Mouse (Mus musculus): ENCODE measurements around the gene Mgst2. TPM values are rescaled to one million over a fixed set of nuclear protein-coding genes. Genes with fewer than 3 reads are reported as not detected.

Mgst2 gene
- polyA plus RNA-seq, 1 experiment from 2014 or later = 128 TPM

DNA sequence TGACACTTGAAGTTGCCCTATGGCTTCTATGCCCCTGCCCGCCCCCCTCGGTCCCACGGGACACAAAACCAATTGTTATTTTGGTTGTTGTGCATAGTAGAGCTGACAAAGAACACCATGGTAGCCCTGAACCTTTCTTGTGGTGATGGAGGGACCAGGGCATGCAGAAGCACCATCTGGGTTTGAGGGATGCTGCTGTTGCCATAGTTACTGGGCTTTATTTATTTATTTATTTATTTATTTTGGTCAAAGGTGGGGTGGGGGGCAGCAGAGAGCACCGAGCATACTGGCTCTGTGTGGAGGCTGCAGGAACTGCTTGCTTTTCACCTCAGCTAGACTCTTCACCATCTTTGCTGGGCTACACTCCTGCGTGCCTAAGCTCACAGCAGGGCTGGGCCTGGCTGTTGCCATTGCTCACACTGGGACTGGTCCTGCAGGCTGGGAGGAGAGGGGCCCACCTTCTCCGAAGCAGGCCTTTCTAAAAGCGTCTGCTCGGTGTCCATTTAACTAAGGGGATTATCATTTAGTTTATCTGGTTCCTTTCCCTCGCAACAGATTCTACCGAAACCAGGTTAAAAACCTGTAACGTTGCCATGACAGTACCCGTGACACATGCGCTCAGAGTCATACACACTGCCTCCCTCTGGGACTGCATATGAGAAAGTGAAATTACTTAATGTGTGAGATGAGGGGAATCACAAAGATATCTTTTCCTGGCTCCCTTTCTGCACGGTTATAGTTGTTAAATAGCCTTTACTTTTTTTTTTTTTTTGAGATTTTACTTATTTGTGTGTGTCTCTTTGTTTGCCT, 69.2 kb downstream of the Mgst2 start:
- no peak overlapping the region for H3K4me2 ChIP-seq (replicated peaks; ENCODE audit: low read depth)
- WGBS = 83% methylated on average over 14 of the region's 14 CpGs
- no peaks in the 10 kb centered on the region for H3K27me3 ChIP-seq (replicated peaks; ENCODE audit: control insufficient read depth, insufficient read depth, low read length)
- TF ChIP-seq CTCF (IDR thresholded peaks at IDR 0.05; ENCODE audit: low read depth) = no peak
- no peaks in the 10 kb centered on the region for H3K4me1 ChIP-seq (replicated peaks; ENCODE audit: control insufficient read depth, insufficient read depth, low read length)
- no peak overlapping the region for H3K27ac ChIP-seq (ENCODE audit: low read depth, low read length)
- no peak overlapping the region for H3K4me3 ChIP-seq (ENCODE audit: low read depth, low read length)
- no peaks in the 10 kb centered on the region for H3K9me3 ChIP-seq (ENCODE audit: control insufficient read depth)
- ATAC-seq = no peak
- no peak overlapping the region for H3K9ac ChIP-seq (ENCODE audit: low read depth, low read length)
- H3K36me3 ChIP-seq (ENCODE audit: control insufficient read depth, insufficient read depth) = no peaks in the 10 kb centered on the region

DNA sequence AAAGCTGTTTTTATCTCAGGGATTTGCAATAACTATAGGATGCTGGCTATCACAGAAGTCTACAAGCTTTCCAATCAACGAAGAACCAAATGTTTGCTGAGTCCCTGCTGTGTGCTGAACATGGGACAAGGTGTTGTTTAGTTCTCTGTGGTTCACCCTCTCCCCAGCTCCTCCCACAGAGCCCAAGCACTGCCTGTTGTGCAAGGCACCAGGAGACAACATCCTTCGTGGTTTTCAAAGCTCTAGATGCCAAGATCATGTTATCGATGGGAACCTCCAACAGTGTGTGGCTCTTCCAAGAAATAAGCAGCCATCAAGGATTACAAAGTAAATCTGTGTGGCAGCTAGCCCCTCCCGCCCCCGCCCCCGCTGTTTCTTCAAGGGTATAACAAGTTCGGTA, 70.5 kb downstream of the Mgst2 start:
- no peak for ATAC-seq
- 86% methylated on average over 7 of the region's 7 CpGs for WGBS
- TF ChIP-seq CTCF (IDR thresholded peaks at IDR 0.05; ENCODE audit: low read depth) = no peak

DNA sequence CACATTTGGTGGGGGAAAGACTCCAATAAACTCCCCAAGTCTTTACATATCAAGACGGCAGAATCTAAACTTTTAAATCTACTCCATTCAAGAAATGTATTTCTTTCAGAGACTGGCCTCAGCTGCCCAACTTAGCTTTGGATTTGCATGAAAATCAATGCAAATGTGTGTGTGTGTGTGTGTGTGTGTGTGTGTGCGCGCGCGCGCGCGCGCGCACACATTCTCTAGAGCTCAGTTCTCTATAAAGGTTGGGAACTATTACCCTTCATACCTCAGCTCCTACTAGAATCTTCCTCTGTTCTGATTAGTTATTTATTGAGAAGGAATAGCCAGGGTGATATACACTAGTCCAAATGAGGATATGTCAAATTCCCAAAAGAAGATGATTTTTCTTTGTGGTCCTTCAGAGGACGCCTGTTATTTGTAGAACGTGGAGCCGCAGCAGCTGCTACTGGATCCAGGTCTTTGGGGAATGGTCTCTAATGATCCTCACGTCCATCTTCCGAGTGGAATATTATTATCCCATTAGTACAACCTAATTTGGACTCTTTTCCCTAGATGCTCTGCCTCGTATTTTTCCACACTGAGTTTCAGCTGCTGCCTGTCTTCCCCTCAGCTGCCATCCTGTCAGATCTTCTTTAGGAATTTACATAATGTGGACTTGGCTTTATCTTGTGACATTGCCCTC, 71.9 kb downstream of the Mgst2 start:
- Histone ChIP-seq H3K9me3 (ENCODE audit: control insufficient read depth) (no peaks in the 10 kb centered on the region), H3K4me2 (replicated peaks; ENCODE audit: low read depth) (no peak overlapping the region), H3K4me3 (ENCODE audit: low read depth, low read length) (no peak overlapping the region), H3K27me3 (replicated peaks; ENCODE audit: control insufficient read depth, insufficient read depth, low read length) (no peaks in the 10 kb centered on the region), H3K27ac (ENCODE audit: low read depth, low read length) (no peak overlapping the region), H3K9ac (ENCODE audit: low read depth, low read length) (no peak overlapping the region), H3K36me3 (ENCODE audit: control insufficient read depth, insufficient read depth) (no peaks in the 10 kb centered on the region), H3K4me1 (replicated peaks; ENCODE audit: control insufficient read depth, insufficient read depth, low read length) (no peaks in the 10 kb centered on the region)
- WGBS = 91% methylated on average over 16 of the region's 16 CpGs
- no peak for TF ChIP-seq CTCF (IDR thresholded peaks at IDR 0.05; ENCODE audit: low read depth)
- no peak for ATAC-seq

More for the DNA sequence above, 70.5 kb downstream of the Mgst2 start:
- no peaks in the 10 kb centered on the region for H3K4me1 ChIP-seq (replicated peaks; ENCODE audit: control insufficient read depth, insufficient read depth, low read length)
- H3K27me3 ChIP-seq (replicated peaks; ENCODE audit: control insufficient read depth, insufficient read depth, low read length) = no peaks in the 10 kb centered on the region
- no peaks in the 10 kb centered on the region for H3K9me3 ChIP-seq (ENCODE audit: control insufficient read depth)
- H3K9ac ChIP-seq (ENCODE audit: low read depth, low read length) = no peak overlapping the region
- H3K27ac ChIP-seq (ENCODE audit: low read depth, low read length) = no peak overlapping the region
- no peaks in the 10 kb centered on the region for H3K36me3 ChIP-seq (ENCODE audit: control insufficient read depth, insufficient read depth)
- H3K4me3 ChIP-seq (ENCODE audit: low read depth, low read length) = no peak overlapping the region
- H3K4me2 ChIP-seq (replicated peaks; ENCODE audit: low read depth) = no peak overlapping the region

Other genes with a start within 250 kb of the Mgst2 start
- 14.4 and 16.3 TPM in 2 replicates for gene Naa15, start 245.2 kb upstream of the Mgst2 start, polyA plus RNA-seq (2015; fragmentation: Nextera tagmentation; extraction: Ambion mirVana)
- 16.3 and 17.8 TPM in 2 replicates for gene Rab33b, start 176.4 kb upstream of the Mgst2 start, polyA plus RNA-seq (2015; fragmentation: Nextera tagmentation; extraction: Ambion mirVana)
- gene Setd7, start 99.5 kb upstream of the Mgst2 start, polyA plus RNA-seq (2015; fragmentation: Nextera tagmentation; extraction: Ambion mirVana) = 1.6 and 1.9 TPM in 2 replicates